Mouse (Mus musculus) liver, embryonic 15.5 days (tissue): Measurements from ENCODE around the gene Itgb6. TPM values are rescaled to one million over a fixed set of nuclear protein-coding genes. Genes with fewer than 3 reads are reported as not detected.

ENCODE experiments used
- ATAC-seq: fragments of 200-750 bp; cut with Nextera tagmentation; 2 replicates; pipeline ENCODE4 v1.8.0; 2017; ENCODE audit warnings: moderate number of reproducible peaks, mild to moderate bottlenecking, moderate library complexity; ENCODE audit not compliant: insufficient read depth
- H3K27ac ChIP-seq: fragments of 300-500 bp; sonication (generic); replicated peaks from 2 replicates; pipeline ENCODE4 v1.5.1; 2015; ENCODE audit warnings: mild to moderate bottlenecking, inconsistent platforms
- H3K27me3 ChIP-seq: fragments of 300-500 bp; sonication (generic); 2 replicates; pipeline ENCODE4 v1.6.1; 2015; ENCODE audit warnings: mild to moderate bottlenecking, inconsistent platforms
- H3K36me3 ChIP-seq: fragments of 300-500 bp; sonication (generic); replicated peaks from 2 replicates; pipeline ENCODE4 v1.6.1; 2015; ENCODE audit warnings: moderate library complexity, mild to moderate bottlenecking, inconsistent platforms
- H3K4me1 ChIP-seq: fragments of 300-500 bp; sonication (generic); replicated peaks from 2 replicates; pipeline ENCODE4 v1.6.1; 2015; ENCODE audit warnings: inconsistent platforms
- H3K4me2 ChIP-seq: fragments of 300-500 bp; sonication (generic); 2 replicates; pipeline ENCODE4 v1.6.1; 2015; ENCODE audit warnings: moderate library complexity, mild to moderate bottlenecking, inconsistent platforms
- H3K4me3 ChIP-seq: fragments of 300-500 bp; sonication (generic); replicated peaks from 2 replicates; pipeline ENCODE4 v1.5.1; 2015; ENCODE audit warnings: mild to moderate bottlenecking, inconsistent platforms
- H3K9ac ChIP-seq: fragments of 300-500 bp; sonication (generic); 2 replicates; pipeline ENCODE4 v1.6.1; 2015; ENCODE audit warnings: moderate library complexity, mild to moderate bottlenecking, inconsistent platforms
- H3K9me3 ChIP-seq: fragments of 300-500 bp; sonication (generic); replicated peaks from 2 replicates; pipeline ENCODE4 v1.6.1; 2016; ENCODE audit warnings: inconsistent platforms
- WGBS: fragments of 180-500 bp; shearing (Covaris S2); methylation state at CpG from one replicate; pipeline ENCODE4 v1.1.7; 2015; ENCODE audit warnings: mixed read lengths; ENCODE audit not compliant: insufficient replicate concordance; 5-methylcytosine and 5-hydroxymethylcytosine counted together
- polyA plus RNA-seq: library from polyadenylated mRNA; unstranded; fragments of >200 nt; fragmentation: Nextera tagmentation; extraction: Ambion mirVana; gene quantifications from 2 replicates; pipeline ENCODE4 v1.2.1, GENCODE M21; 2015

Itgb6 gene
- polyA plus RNA-seq, 1 experiment from 2014 or later: 0.17 TPM

DNA sequence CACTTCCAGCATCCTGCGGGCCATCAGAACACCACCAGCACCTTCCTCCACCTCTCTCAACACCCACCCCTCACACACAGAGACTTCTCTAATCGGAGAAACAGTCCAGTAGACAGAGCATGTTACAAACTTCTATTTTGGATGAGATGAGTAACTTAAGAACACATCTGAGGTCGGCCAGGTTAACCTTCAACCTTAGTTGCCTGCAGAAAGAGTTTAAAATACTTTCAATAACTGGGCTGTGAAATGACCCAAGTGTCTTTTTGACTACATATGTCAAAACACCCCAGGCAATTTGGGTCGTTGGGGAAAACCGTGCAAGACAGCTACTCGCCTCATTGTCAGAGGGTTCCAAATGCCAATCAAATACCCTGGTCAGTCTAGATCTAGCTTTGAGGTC, 10.0 kb downstream of the Itgb6 start:
- Histone ChIP-seq H3K9me3 (no peaks in the 10 kb centered on the region), H3K9ac (no peak overlapping the region), H3K36me3 (no peaks in the 10 kb centered on the region), H3K4me1 (no peaks in the 10 kb centered on the region), H3K4me2 (no peak overlapping the region), H3K27ac (no peak overlapping the region), H3K27me3 (peaks cover 3% of the 10 kb centered on the region; the same call in 1 of the 2 replicates), H3K4me3 (no peak overlapping the region)
- WGBS: 51% methylated on average over 6 of the region's 6 CpGs
- no peak for ATAC-seq

DNA sequence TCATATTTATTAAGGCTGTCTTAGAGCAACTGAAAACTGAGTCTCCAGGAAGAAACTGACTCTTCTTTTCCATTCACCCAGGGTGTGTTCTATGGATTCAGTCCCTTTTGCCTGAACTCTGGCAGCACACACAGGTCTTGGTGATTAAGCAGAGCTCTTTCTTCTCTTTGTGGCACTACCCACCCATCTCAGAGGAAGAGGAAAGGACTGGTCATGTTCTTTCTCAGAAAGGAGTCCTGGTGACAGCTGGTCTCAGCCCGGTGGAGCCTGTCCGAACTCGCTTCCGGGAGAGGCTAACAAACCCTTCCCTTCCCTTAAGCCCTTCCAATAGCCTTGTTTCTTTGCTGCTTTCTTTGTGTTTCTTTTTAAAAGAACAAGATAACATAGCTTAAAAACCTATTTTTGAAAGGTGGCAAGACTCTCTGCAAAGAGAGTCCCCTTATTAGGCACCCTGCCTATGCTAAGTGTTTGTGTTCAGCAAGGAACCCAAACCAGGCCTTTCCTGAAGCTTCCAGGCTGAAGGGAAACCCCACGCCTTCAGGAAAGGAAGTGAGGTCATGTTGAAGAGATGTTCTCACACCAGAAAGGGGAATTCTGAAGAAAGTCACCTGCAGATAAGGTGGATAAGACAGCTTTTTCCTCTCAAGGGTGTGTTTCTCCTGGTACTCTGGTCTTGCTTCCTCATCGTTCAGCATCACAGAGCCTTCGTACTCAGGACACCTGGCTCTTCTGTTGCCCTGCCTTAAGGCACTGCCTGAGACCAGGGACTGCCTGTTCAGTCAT, 11.2 kb downstream of the Itgb6 start:
- H3K9ac ChIP-seq: no peak overlapping the region
- 61% methylated on average over 7 of the region's 7 CpGs for WGBS
- no peak overlapping the region for H3K4me2 ChIP-seq
- H3K4me3 ChIP-seq: no peak overlapping the region
- H3K27me3 ChIP-seq: no peaks in the 10 kb centered on the region
- H3K36me3 ChIP-seq: no peaks in the 10 kb centered on the region
- no peak for ATAC-seq
- no peak overlapping the region for H3K27ac ChIP-seq
- no peaks in the 10 kb centered on the region for H3K9me3 ChIP-seq
- no peaks in the 10 kb centered on the region for H3K4me1 ChIP-seq

DNA sequence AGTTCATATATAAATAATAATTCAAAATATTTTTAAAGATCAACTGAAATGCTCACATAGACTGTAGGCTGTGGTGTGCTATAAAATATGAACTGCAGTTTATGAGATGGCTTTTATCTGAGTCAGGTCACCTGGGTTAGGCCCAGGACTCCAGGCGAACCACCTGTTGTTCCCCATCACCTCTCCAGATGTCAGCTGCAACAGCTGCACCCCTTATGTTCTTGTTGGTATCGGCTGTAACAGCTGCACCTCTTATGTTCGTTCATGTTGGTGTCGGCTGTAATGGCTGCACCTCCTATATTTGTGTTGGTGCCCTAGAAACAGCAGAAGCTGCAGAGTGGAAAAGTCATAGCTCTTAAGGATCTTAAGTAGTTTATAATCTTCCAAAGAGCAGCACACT, 12.1 kb downstream of the Itgb6 start:
- no peaks in the 10 kb centered on the region for H3K36me3 ChIP-seq
- H3K27ac ChIP-seq: no peak overlapping the region
- H3K4me2 ChIP-seq: no peak overlapping the region
- WGBS: 60% methylated on average over 4 of the region's 4 CpGs
- H3K9ac ChIP-seq: no peak overlapping the region
- no peaks in the 10 kb centered on the region for H3K4me1 ChIP-seq
- no peak overlapping the region for H3K4me3 ChIP-seq
- no peaks in the 10 kb centered on the region for H3K9me3 ChIP-seq
- no peaks in the 10 kb centered on the region for H3K27me3 ChIP-seq
- ATAC-seq: no peak

DNA sequence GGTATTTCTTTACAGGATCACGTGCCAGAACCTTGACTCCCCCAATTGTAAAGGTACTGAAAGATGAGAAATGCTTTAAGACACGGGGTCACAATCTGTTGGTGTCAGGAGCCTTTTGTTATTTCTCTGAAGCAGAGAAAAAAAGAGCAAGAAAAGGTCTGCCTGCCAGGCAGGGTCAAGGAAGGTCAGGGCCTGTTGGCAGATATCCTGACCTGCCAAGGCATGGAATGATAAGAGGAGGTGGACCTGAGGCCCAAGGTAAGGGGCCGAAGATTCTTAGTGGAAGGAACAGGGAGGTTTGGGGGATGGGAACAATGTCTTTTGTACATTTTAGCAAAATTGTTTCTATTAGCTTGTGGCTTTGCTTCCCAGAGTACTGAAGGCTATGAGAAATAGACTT, 13.8 kb downstream of the Itgb6 start:
- ATAC-seq: no peak
- Histone ChIP-seq H3K9ac (no peak overlapping the region), H3K4me1 (no peaks in the 10 kb centered on the region), H3K36me3 (no peaks in the 10 kb centered on the region), H3K4me3 (no peak overlapping the region), H3K27ac (no peak overlapping the region), H3K27me3 (no peaks in the 10 kb centered on the region), H3K9me3 (no peaks in the 10 kb centered on the region), H3K4me2 (no peak overlapping the region)
- 32% methylated on average over 3 of the region's 3 CpGs for WGBS

DNA sequence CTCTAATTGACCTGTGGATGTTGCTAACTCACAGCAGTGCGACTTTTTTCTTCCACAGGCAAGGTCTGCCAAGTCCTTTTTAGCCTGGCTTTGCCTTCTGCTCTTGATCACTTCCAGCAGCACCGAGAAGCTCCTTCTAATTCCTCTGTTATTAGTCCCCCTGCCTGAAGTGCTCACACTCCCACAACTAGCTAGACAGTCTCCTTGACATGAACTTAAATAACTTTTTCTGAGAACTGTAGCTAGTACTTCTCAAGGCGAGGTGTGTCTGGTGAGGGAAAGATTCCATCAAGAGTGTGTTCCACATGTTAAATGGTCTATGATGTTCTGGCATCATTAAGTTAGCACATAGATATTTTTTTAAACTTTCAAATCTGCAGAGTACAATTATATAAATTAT, 15.6 kb downstream of the Itgb6 start:
- Histone ChIP-seq H3K27ac (no peak overlapping the region), H3K9me3 (no peaks in the 10 kb centered on the region), H3K27me3 (no peaks in the 10 kb centered on the region), H3K4me3 (no peak overlapping the region), H3K9ac (no peak overlapping the region), H3K36me3 (no peaks in the 10 kb centered on the region), H3K4me2 (no peak overlapping the region), H3K4me1 (no peaks in the 10 kb centered on the region)
- WGBS: 58% methylated on average over 3 of the region's 3 CpGs
- ATAC-seq: no peak

DNA sequence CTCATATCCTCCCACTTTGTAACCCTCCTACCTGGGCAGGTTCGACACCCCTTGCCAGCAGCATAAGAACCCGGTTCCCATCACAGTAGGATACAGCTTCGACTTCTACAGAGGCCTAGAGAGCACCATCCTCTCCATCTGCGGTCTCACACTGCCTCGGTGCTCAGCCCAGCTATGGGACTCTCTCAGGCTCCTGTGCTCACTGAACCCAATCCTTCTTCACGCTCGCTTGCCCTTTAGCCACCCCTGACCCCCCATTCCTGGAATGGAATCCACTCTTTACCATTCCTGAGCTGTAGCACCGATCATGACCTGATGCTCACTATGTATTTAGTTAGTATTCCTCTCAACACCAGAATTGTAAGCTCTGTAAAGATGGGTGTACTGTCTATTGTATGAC, 17.0 kb downstream of the Itgb6 start:
- no peak overlapping the region for H3K27ac ChIP-seq
- H3K4me1 ChIP-seq: no peaks in the 10 kb centered on the region
- no peaks in the 10 kb centered on the region for H3K27me3 ChIP-seq
- no peak for ATAC-seq
- no peak overlapping the region for H3K9ac ChIP-seq
- H3K4me2 ChIP-seq: no peak overlapping the region
- no peak overlapping the region for H3K4me3 ChIP-seq
- H3K36me3 ChIP-seq: no peaks in the 10 kb centered on the region
- no peaks in the 10 kb centered on the region for H3K9me3 ChIP-seq
- 60% methylated on average over 8 of the region's 8 CpGs for WGBS

DNA sequence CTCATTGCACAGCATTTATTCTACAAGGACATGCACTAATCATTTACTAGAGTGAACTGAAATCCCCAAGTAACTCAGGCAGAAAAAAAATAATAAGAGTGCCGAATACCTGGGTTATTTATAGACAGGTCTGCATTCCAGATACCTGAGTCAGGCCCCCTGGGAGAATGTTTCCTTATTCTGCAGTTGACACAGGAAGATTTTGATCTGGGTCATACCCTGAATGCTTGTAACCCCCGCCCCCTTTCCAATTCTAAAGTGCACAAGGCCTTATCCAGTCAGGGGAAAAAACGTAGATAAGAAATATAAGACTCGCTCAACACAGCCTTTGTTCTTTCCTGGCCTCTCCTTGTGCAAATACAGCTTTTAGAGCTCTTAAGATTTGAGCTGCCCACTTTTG, 19.1 kb downstream of the Itgb6 start:
- no peak overlapping the region for H3K27ac ChIP-seq
- H3K27me3 ChIP-seq: no peaks in the 10 kb centered on the region
- H3K4me2 ChIP-seq: no peak overlapping the region
- H3K36me3 ChIP-seq: no peaks in the 10 kb centered on the region
- ATAC-seq: no peak
- H3K9me3 ChIP-seq: no peaks in the 10 kb centered on the region
- no peaks in the 10 kb centered on the region for H3K4me1 ChIP-seq
- 38% methylated on average over 4 of the region's 4 CpGs for WGBS
- no peak overlapping the region for H3K9ac ChIP-seq
- no peak overlapping the region for H3K4me3 ChIP-seq

DNA sequence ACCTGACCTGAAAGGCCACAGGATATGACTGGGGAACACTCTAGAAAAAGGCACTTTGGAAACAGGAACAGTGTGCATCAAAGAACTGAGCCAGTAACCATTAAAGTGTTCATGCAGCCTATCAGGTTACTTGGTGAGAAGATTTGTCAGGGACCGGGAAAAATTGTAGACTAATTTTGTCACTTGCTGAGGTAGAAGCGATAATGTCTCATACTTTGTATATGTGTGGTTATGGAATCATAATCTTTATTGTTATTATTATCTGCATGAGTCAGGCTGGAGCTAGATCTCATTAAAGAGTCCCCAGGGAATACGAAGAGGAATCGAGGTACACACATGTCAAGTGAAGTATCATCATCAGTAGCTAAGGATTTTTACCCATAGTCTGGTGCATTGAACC, 21.5 kb downstream of the Itgb6 start:
- no peak for ATAC-seq
- H3K4me3 ChIP-seq: no peak overlapping the region
- H3K4me2 ChIP-seq: no peak overlapping the region
- no peaks in the 10 kb centered on the region for H3K27me3 ChIP-seq
- H3K27ac ChIP-seq: no peak overlapping the region
- no peaks in the 10 kb centered on the region for H3K36me3 ChIP-seq
- H3K9ac ChIP-seq: no peak overlapping the region
- H3K4me1 ChIP-seq: no peaks in the 10 kb centered on the region
- 77% methylated on average over 4 of the region's 4 CpGs for WGBS
- no peaks in the 10 kb centered on the region for H3K9me3 ChIP-seq

DNA sequence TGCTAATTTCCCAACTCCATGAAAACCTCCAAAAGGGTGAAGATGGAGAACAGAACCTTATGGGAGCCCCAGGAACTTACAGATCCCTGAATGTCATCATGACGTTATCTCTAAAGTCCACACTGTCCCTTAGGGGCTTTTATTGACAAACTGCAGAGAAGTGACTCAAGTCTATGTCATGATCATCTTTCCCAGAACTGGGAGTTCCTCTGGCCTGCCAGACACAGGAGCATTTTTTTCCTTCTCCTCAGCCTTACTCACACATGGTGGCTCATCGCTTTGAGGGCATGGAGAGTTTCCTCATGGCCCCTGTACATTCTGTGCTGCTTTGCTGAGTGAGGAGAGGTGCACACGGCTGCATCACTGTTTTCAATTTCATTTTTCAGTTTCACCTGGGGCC, 22.4 kb downstream of the Itgb6 start:
- WGBS: 41% methylated on average over 3 of the region's 3 CpGs
- H3K4me2 ChIP-seq: no peak overlapping the region
- H3K9me3 ChIP-seq: no peaks in the 10 kb centered on the region
- no peak for ATAC-seq
- H3K4me3 ChIP-seq: no peak overlapping the region
- no peaks in the 10 kb centered on the region for H3K36me3 ChIP-seq
- H3K27me3 ChIP-seq: no peaks in the 10 kb centered on the region
- H3K9ac ChIP-seq: no peak overlapping the region
- no peak overlapping the region for H3K27ac ChIP-seq
- H3K4me1 ChIP-seq: no peaks in the 10 kb centered on the region

DNA sequence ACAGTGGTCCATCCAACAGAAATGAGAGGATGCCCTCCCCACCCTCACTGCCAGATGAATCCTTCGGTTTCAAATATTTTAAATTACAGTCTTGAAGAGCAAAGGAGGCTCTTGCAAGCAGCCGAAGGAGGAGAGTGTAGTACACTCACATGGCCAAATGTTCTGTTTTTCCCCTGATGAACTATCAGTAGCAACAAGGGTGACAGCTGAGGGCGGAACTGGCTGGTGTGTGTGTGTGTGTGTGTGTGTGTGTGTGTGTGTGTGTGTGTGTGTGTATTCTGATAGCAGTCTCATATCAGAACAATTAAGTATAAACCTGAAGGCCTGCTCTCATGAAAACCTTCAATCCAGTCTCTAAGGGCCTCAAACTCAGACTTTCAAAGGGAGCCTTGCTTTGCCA, 22.9 kb downstream of the Itgb6 start:
- no peak overlapping the region for H3K4me2 ChIP-seq
- WGBS: 42% methylated on average over 3 of the region's 3 CpGs
- H3K4me1 ChIP-seq: no peaks in the 10 kb centered on the region
- H3K4me3 ChIP-seq: no peak overlapping the region
- H3K36me3 ChIP-seq: no peaks in the 10 kb centered on the region
- H3K9ac ChIP-seq: no peak overlapping the region
- no peaks in the 10 kb centered on the region for H3K9me3 ChIP-seq
- ATAC-seq: no peak
- H3K27ac ChIP-seq: no peak overlapping the region
- no peaks in the 10 kb centered on the region for H3K27me3 ChIP-seq

DNA sequence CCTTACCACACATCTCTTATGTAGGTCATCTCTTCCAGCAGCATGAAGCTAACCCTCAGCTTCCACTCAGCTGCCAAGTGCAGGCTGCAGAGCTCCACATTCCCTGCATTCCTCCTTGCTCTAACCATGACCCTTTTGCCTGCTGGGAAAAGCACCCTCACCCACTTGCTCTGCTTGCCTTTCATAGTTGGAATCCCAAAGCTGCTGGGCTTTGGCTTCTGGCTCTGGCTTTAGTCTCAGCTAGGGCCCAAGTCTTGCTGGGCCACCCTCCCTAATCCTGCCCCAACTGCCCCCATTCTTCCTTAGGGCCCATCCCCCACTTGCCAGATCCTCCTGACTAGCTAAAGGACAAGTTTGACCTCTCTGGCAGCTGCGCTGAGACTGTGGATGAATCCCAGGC, 24.3 kb downstream of the Itgb6 start:
- H3K4me1 ChIP-seq: no peaks in the 10 kb centered on the region
- H3K27ac ChIP-seq: no peak overlapping the region
- no peak overlapping the region for H3K4me3 ChIP-seq
- no peak overlapping the region for H3K4me2 ChIP-seq
- no peak overlapping the region for H3K9ac ChIP-seq
- H3K9me3 ChIP-seq: no peaks in the 10 kb centered on the region
- no peaks in the 10 kb centered on the region for H3K27me3 ChIP-seq
- H3K36me3 ChIP-seq: no peaks in the 10 kb centered on the region
- no peak for ATAC-seq
- 63% methylated on average over 1 of the region's 1 CpGs for WGBS

DNA sequence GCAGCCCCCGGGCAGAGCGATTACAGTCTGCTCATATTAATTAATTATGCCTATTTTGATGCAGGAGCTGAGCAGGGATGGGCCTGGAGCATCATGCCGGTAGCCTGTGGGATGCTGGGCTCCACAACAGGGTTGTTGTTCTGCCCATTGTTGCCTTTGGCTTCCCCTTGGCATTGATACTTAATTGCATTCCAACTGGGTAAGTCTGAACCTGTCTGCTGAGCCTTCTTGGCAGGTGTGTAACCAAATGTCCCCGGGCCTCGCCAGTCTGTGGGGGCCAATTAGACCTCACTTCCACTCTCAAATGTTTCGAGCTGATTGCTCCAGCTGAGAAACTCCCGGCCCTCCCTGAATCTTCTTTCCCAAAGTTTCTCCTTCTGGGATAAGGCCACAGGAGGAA, 24.9 kb downstream of the Itgb6 start:
- no peak overlapping the region for H3K4me2 ChIP-seq
- no peaks in the 10 kb centered on the region for H3K4me1 ChIP-seq
- no peak overlapping the region for H3K4me3 ChIP-seq
- WGBS: 64% methylated on average over 7 of the region's 7 CpGs
- H3K27ac ChIP-seq: no peak overlapping the region
- H3K27me3 ChIP-seq: no peaks in the 10 kb centered on the region
- no peaks in the 10 kb centered on the region for H3K36me3 ChIP-seq
- no peak overlapping the region for H3K9ac ChIP-seq
- no peaks in the 10 kb centered on the region for H3K9me3 ChIP-seq
- ATAC-seq: no peak
